Mouse (Mus musculus) G1E-ER4 (cell line): ENCODE data around the gene Usp39. TPM values are rescaled to one million over a fixed set of nuclear protein-coding genes. Genes with fewer than 3 reads are reported as not detected.

Experiments used
- GATA1 ChIP-seq: IDR thresholded peaks from one replicate; pipeline ENCODE4 v1.8.0; 2012; ENCODE audit warnings: low read length, inconsistent platforms
- polyA plus RNA-seq: library from polyadenylated mRNA; stranded (reverse); fragments of >175 nt; gene quantifications from 2 replicates; pipeline ENCODE4 v1.2.3, GENCODE M21; 2012

The Usp39 gene
- polyA plus RNA-seq, 1 experiment: 30.1 TPM

- no peak for TF ChIP-seq GATA1
These were observed 17.4 kb upstream of the Usp39 start for GRCm38 (mm10) chr6:72362132-72363028.

- no peak for TF ChIP-seq GATA1
These were observed 16.2 kb upstream of the Usp39 start for GRCm38 (mm10) chr6:72361121-72361551.

GRCm38 (mm10) chr6:72360599-72360935 lies 15.6 kb upstream of the Usp39 start:
- no peak for TF ChIP-seq GATA1

GRCm38 (mm10) chr6:72359891-72360598 lies 15.1 kb upstream of the Usp39 start:
- TF ChIP-seq GATA1: no peak

GRCm38 (mm10) chr6:72359343-72359742 lies 14.4 kb upstream of the Usp39 start:
- no peak for TF ChIP-seq GATA1

GRCm38 (mm10) chr6:72358086-72358764 lies 13.2 kb upstream of the Usp39 start:
- no peak for TF ChIP-seq GATA1

GRCm38 (mm10) chr6:72357164-72358079 lies 12.4 kb upstream of the Usp39 start:
- TF ChIP-seq GATA1: peak; percentile 64

- TF ChIP-seq GATA1: no peak
These were observed 11.1 kb upstream of the Usp39 start for GRCm38 (mm10) chr6:72356001-72356532.

- TF ChIP-seq GATA1: no peak
These were observed 10.3 kb upstream of the Usp39 start, which contains the start of gene Tmem150a for GRCm38 (mm10) chr6:72355066-72355911. Gene Tmem150a (plus strand): TSS chr6:72355447.

- no peak for TF ChIP-seq GATA1
These were observed 9.0 kb upstream of the Usp39 start for GRCm38 (mm10) chr6:72354025-72354424.

- TF ChIP-seq GATA1: no peak
These were observed 7.8 kb upstream of the Usp39 start for GRCm38 (mm10) chr6:72352636-72353405.

- TF ChIP-seq GATA1: no peak
These were observed 5.2 kb upstream of the Usp39 start for GRCm38 (mm10) chr6:72350214-72350613.

GRCm38 (mm10) chr6:72348411-72348810 lies 3.4 kb upstream of the Usp39 start:
- TF ChIP-seq GATA1: no peak
